Mouse (Mus musculus) inflammation-experienced regulatory T-cells, adult 16 weeks (primary cell): Measurements from ENCODE around the gene Fam43b. TPM values are rescaled to one million over a fixed set of nuclear protein-coding genes. Genes with fewer than 3 reads are reported as not detected.

ENCODE experiments used
- polyA plus RNA-seq: library from polyadenylated mRNA; unstranded; fragments of 100-300 nt; shearing (Covaris generic); gene quantifications from one replicate; pipeline ENCODE4 v1.2.1, GENCODE M21; 2017

Fam43b gene
- polyA plus RNA-seq: not detected

GRCm38 (mm10) chr4:138395971-138396645 lies at the start of gene Fam43b:
Fam43b (minus strand) TSS chr4:138396528.

GRCm38 (mm10) chr4:138434347-138435316 lies 38.3 kb upstream of the Fam43b start, which contains the start of gene Mul1:
Mul1 (plus strand) TSS chr4:138434671.

GRCm38 (mm10) chr4:138367641-138368497 lies 28.5 kb downstream of the Fam43b start, which contains the start of gene Cda:
Cda (minus strand) TSS chr4:138367992.

Other genes starting within 250 kb of the Fam43b start
- gene Hp1bp3, start 180.2 kb downstream of the Fam43b start, polyA plus RNA-seq: 236 TPM
- gene Sh2d5, start 146.1 kb downstream of the Fam43b start, polyA plus RNA-seq: not detected
- not detected for gene Kif17, start 146.1 kb downstream of the Fam43b start, polyA plus RNA-seq
- gene Ddost, start 91.8 kb downstream of the Fam43b start, polyA plus RNA-seq: 162 TPM
- gene Pink1, start 70.2 kb downstream of the Fam43b start, polyA plus RNA-seq: 18.3 TPM
- not detected for gene Cda, start 28.5 kb downstream of the Fam43b start, polyA plus RNA-seq
- gene Mul1, start 38.1 kb upstream of the Fam43b start, polyA plus RNA-seq: 13.7 TPM
- gene Camk2n1, start 57.8 kb upstream of the Fam43b start, polyA plus RNA-seq: 0.46 TPM
- not detected for gene Vwa5b1, start 239.4 kb upstream of the Fam43b start, polyA plus RNA-seq